Mouse (Mus musculus) ES-E14 (cell line): ENCODE measurements at regions not wholly inside any gene's neighbourhood (a gene's known extent, or its start where the extent isn't known, plus 50 kb on each side); places are given as distances from the start of the nearest gene placed in this dataset.

Source experiments
- DNase-seq: peaks from one replicate; pipeline ENCODE4 v3.0.0-alpha.2; 2013; ENCODE audit warnings: low read depth, low spot score
- H3K27ac ChIP-seq: 2 replicates; pipeline ENCODE4 v1.5.1; 2012; ENCODE audit warnings: low read depth, mild to moderate bottlenecking, low read length, moderate library complexity, mixed read lengths; ENCODE audit not compliant: poor library complexity, insufficient read depth, severe bottlenecking
- H3K36me3 ChIP-seq: 2 replicates; pipeline ENCODE4 v1.6.1; 2012; ENCODE audit warnings: mild to moderate bottlenecking, low read length, moderate library complexity, mixed read lengths; ENCODE audit not compliant: control insufficient read depth, poor library complexity, insufficient read depth, severe bottlenecking
- H3K4me1 ChIP-seq, 2 experiments: fragments of 150-350 bp in 1 of 2; sonication (generic) in 1 of 2; 2 replicates each; pipeline ENCODE4 v1.6.1; 2012; ENCODE audit warnings: low read length in 2 of 2, mild to moderate bottlenecking in 1 of 2, mixed read lengths in 1 of 2; ENCODE audit not compliant: control insufficient read depth in 2 of 2, insufficient read depth in 2 of 2, poor library complexity in 1 of 2
- H3K4me3 ChIP-seq, 2 experiments: fragments of 150-350 bp in 1 of 2; sonication (generic) in 1 of 2; 2 replicates each; pipeline ENCODE4 v1.5.1; 2012; ENCODE audit warnings: low read length in 2 of 2, low read depth in 1 of 2, mild to moderate bottlenecking in 1 of 2, mixed read lengths in 1 of 2; ENCODE audit not compliant: insufficient read depth in 1 of 2, poor library complexity in 1 of 2, severe bottlenecking in 1 of 2
- H3K9ac ChIP-seq: 2 replicates; pipeline ENCODE4 v1.6.1; 2012; ENCODE audit warnings: low read depth, mild to moderate bottlenecking, low read length, mixed read lengths; ENCODE audit not compliant: poor library complexity, insufficient read depth, severe bottlenecking
- H3K9me3 ChIP-seq: fragments of 150-350 bp; sonication (generic); 2 replicates; pipeline ENCODE4 v1.6.1; 2012; ENCODE audit warnings: low read depth, mild to moderate bottlenecking, low read length; ENCODE audit not compliant: control insufficient read depth, insufficient read depth
- CHD2 ChIP-seq: IDR thresholded peaks from 2 replicates; pipeline ENCODE4 v1.6.1; 2014; ENCODE audit warnings: mild to moderate bottlenecking, low read depth, low read length, inconsistent platforms
- HCFC1 ChIP-seq: IDR thresholded peaks from 2 replicates; pipeline ENCODE4 v1.6.1; 2012; ENCODE audit warnings: low read length, inconsistent platforms, borderline replicate concordance; ENCODE audit not compliant: insufficient read depth
- MAFK ChIP-seq: IDR thresholded peaks from 2 replicates; pipeline ENCODE4 v1.6.1; 2014; ENCODE audit warnings: mild to moderate bottlenecking, low read depth, low read length, inconsistent platforms; ENCODE audit not compliant: insufficient read depth
- ZC3H11A ChIP-seq: IDR thresholded peaks from 2 replicates; pipeline ENCODE4 v1.6.1; 2012; ENCODE audit warnings: low read depth, mild to moderate bottlenecking, inconsistent platforms, low read length, borderline replicate concordance
- ZNF384 ChIP-seq: IDR thresholded peaks from 2 replicates; pipeline ENCODE4 v1.6.1; 2012; ENCODE audit warnings: low read depth, low read length, inconsistent platforms
- in situ Hi-C, 2 experiments: fragments of 600-800 bp; cut with MboI; formaldehyde crosslinking; loops; one replicate each; pipeline ENCODE4 v1.15.1; 2025; ENCODE audit warnings: low sequenced_read_pairs in 2 of 2, inconsistent platforms in 1 of 2; ENCODE audit not compliant: unreplicated experiment in 2 of 2

DNA sequence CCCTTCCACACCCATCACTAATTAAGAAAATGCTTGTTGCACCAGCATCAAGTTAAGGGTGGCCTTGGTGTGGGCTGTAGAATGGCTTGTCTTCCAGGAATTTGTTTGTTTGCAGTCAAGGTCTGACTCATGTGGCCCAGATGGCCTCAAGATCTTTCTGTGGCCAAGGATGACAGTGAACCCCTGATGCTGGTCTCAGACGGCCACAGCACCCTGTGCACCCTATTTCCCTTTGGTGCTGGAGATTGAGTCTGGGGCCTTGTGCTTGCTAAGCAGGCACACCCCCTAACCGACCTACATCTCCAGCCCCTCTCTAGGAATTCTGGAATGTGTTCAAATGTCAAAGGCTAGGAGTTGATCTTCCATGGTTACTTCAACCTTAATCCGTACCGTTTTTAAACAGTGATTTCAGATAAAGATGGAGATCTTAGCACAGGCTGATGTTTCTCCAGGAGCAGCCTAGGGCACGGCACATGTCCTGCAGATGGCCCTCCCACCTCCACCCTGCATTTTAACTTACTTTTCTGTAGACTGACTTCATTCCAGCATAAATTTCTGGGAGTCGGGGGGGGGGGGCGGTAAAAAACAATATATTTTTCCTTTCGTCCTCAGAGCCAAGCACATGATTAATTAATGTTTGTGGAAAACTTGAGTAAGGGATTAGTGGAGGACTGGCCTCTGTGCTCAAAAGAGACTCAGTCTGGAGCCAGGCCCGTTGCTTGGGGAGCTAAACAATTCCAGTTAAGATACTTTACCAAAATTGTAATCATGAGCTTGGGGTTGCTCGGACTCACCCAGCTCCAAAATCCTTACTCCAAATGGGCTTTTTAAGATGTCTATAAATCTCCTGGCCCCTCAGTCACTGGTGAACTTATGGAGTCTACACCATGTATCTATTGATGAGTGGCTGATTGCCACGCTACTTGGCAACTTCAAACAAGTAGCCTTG, 95.0 kb upstream of the Supt20 start:
- no peaks in the 10 kb centered on the region for H3K36me3 ChIP-seq
- no peaks in the 10 kb centered on the region for H3K9me3 ChIP-seq
- in situ Hi-C loops: no loop called here
- H3K4me3 ChIP-seq: no peak overlapping the region
- TF ChIP-seq ZNF384 (no peak), CHD2 (no peak), MAFK (no peak), HCFC1 (no peak), ZC3H11A (no peak)
- no peak overlapping the region for H3K9ac ChIP-seq
- H3K27ac ChIP-seq: no peak overlapping the region
- no peaks in the 10 kb centered on the region; a peak in 1 of 4 replicates for H3K4me1 ChIP-seq
- DNase-seq: no peak

DNA sequence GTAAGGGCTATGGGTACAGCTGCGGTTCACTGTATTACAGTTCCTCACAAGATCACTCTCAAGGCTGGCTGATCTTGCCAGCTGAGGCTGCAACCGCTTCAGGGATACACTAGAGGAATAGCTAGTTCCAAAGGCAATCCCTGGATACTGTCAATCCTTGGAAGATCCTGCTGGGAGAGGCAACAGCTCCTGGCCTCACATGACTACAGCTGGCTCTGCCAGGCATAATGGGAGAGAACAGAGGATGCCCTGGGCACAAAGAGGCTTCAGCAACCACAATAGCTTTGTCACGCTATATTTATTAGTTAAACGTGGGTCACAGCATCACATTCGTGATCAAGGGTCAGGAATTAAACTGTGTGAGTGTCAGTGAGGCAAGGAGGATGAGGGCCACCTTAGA, 94.3 kb upstream of the Supt20 start:
- Histone ChIP-seq H3K9ac (no peak overlapping the region), H3K9me3 (no peaks in the 10 kb centered on the region), H3K27ac (no peak overlapping the region), H3K4me3 (no peak overlapping the region), H3K36me3 (no peaks in the 10 kb centered on the region), H3K4me1 (no peaks in the 10 kb centered on the region)
- in situ Hi-C loops: no loop called here
- DNase-seq: no peak
- TF ChIP-seq ZNF384 (no peak), MAFK (no peak), ZC3H11A (no peak), HCFC1 (no peak), CHD2 (no peak)

DNA sequence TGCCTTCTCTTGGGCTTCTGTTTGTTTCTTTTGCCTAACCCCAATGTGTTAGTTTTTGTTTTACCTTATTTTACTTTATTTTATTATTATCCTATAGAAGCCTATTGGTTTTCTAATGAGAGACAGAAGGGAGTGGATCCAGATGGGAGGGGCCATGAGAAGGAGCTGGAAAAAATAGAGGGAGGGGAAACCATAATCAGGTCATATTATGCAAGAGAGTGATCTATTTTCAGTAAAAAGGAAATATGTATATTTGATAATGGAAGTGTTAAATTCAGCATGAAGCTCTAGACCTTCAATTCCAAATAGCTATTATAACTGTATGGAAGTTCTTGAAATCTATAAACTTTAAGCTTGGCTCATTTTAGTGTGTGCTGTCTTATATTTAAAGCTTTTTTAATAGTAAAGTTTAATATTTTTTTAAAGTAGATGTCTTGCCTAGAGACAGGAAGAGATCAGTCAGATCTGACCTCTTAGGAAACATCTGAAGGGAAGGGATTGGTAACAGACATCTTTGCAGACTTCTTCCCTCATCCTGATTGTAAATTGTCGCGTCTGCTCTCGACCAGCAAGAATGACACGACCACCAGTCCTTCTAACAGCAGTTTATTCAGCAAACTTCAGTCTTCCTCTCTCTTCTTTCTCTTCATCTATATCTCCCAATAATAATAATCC, 87.8 kb upstream of the Supt20 start:
- H3K4me1 ChIP-seq: no peaks in the 10 kb centered on the region
- no peak overlapping the region for H3K4me3 ChIP-seq
- no peak for DNase-seq
- H3K27ac ChIP-seq: no peak overlapping the region
- H3K9me3 ChIP-seq: no peaks in the 10 kb centered on the region
- in situ Hi-C loops: no loop called here
- TF ChIP-seq MAFK (no peak), HCFC1 (no peak), CHD2 (no peak), ZNF384 (no peak), ZC3H11A (no peak)
- H3K9ac ChIP-seq: no peak overlapping the region
- H3K36me3 ChIP-seq: no peaks in the 10 kb centered on the region

DNA sequence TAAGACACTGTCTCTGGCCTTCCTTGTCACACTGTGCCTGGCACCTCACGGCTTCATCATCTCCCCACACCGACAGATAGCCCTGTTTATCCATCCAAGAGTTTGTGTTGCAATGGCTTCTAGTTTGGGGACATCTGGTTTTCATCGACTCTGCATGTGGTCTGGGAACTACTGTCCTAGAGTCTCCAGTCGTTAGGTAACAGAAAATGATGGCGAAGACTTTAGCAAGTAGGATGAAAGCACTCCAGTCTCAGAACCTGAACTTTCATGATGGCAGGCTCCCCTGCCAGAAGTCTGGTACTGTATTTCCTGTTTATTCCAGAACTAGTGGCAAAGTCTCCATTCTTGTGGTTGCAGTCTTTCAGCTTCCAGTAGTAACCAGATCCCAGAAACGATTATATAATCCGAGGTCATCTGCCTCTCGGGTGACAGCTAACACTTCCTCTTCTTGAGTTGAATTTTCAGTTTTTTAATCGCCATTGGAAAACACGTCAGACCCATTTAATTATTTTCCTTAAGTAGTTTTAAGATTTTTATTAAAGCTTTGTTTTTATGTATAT, 81.1 kb upstream of the Supt20 start:
- Histone ChIP-seq H3K27ac (no peak overlapping the region), H3K36me3 (no peaks in the 10 kb centered on the region), H3K4me1 (no peaks in the 10 kb centered on the region), H3K4me3 (no peak overlapping the region), H3K9ac (no peak overlapping the region), H3K9me3 (no peaks in the 10 kb centered on the region)
- TF ChIP-seq MAFK: no peak
- no peak for TF ChIP-seq HCFC1
- no peak for TF ChIP-seq ZNF384
- no peak for TF ChIP-seq CHD2
- TF ChIP-seq ZC3H11A: no peak
- in situ Hi-C loops: no loop called here
- no peak for DNase-seq
